Mouse (Mus musculus) myocyte (in vitro differentiated cells): ENCODE measurements around the gene Kctd3. TPM values are rescaled to one million over a fixed set of nuclear protein-coding genes. Genes with fewer than 3 reads are reported as not detected.

Experiments used
- H3K27me3 ChIP-seq: one replicate; pipeline ENCODE4 v1.6.1; 2011; ENCODE audit not compliant: control insufficient read depth, insufficient read depth, insufficient read length
- H3K36me3 ChIP-seq: one replicate; pipeline ENCODE4 v1.6.1; 2011; ENCODE audit not compliant: control insufficient read depth, insufficient read depth
- H3K4me2 ChIP-seq: one replicate; pipeline ENCODE4 v1.6.1; 2011; ENCODE audit warnings: low read depth, control low read depth
- H3K4me3 ChIP-seq: one replicate; pipeline ENCODE4 v1.5.1; 2011; ENCODE audit warnings: mild to moderate bottlenecking, control low read depth, moderate library complexity
- H3K79me2 ChIP-seq: one replicate; pipeline ENCODE4 v1.6.1; 2011; ENCODE audit not compliant: control insufficient read depth, insufficient read depth
- H3ac ChIP-seq: one replicate; pipeline ENCODE4 v1.6.1; 2011; ENCODE audit not compliant: control insufficient read depth, insufficient read length
- CEBPB ChIP-seq: IDR thresholded peaks from 2 replicates; pipeline ENCODE4 v1.6.1; 2011; ENCODE audit warnings: mild to moderate bottlenecking, moderate library complexity; ENCODE audit not compliant: poor library complexity, insufficient read depth, severe bottlenecking
- E2F4 ChIP-seq: IDR thresholded peaks from one replicate; pipeline ENCODE4 v1.6.1; 2011; ENCODE audit warnings: mild to moderate bottlenecking, control low read depth, moderate library complexity; ENCODE audit not compliant: insufficient read depth
- MAX ChIP-seq: IDR thresholded peaks from one replicate; pipeline ENCODE4 v1.6.1; 2011; ENCODE audit warnings: low read depth, mild to moderate bottlenecking, control low read depth
- MYOD1 ChIP-seq, 3 experiments: IDR thresholded peaks; one replicate each; pipeline ENCODE4 v1.6.1; 2011; ENCODE audit warnings: control low read depth in 2 of 3, low read depth in 2 of 3, mild to moderate bottlenecking in 2 of 3, moderate library complexity in 1 of 3; ENCODE audit not compliant: insufficient read length in 2 of 3, control insufficient read depth in 1 of 3
- MYOG ChIP-seq, 3 experiments: IDR thresholded peaks; one replicate each; pipeline ENCODE4 v1.6.1; 2011; ENCODE audit warnings: control low read depth in 2 of 3, low read depth in 2 of 3, mild to moderate bottlenecking in 2 of 3; ENCODE audit not compliant: insufficient read length in 2 of 3, control insufficient read depth in 1 of 3, insufficient read depth in 1 of 3
- POLR2A ChIP-seq: IDR thresholded peaks from one replicate; pipeline ENCODE4 v1.6.1; 2011; ENCODE audit warnings: low read depth, mild to moderate bottlenecking, control low read depth, moderate library complexity; ENCODE audit not compliant: insufficient read length
- POLR2AphosphoS2 ChIP-seq: IDR thresholded peaks from one replicate; pipeline ENCODE4 v1.6.1; 2011; ENCODE audit warnings: low read depth, control low read depth; ENCODE audit not compliant: insufficient read length
- REST ChIP-seq: IDR thresholded peaks from one replicate; pipeline ENCODE4 v1.6.1; 2011; ENCODE audit warnings: mild to moderate bottlenecking, control low read depth, moderate library complexity; ENCODE audit not compliant: insufficient read depth, insufficient read length
- SRF ChIP-seq: IDR thresholded peaks from one replicate; pipeline ENCODE4 v1.6.1; 2011; ENCODE audit warnings: low read depth; ENCODE audit not compliant: control insufficient read depth, insufficient read length
- TCF12 ChIP-seq: IDR thresholded peaks from one replicate; pipeline ENCODE4 v1.6.1; 2011; ENCODE audit warnings: mild to moderate bottlenecking, control low read depth; ENCODE audit not compliant: poor library complexity, insufficient read depth, severe bottlenecking
- TCF3 ChIP-seq: IDR thresholded peaks from one replicate; pipeline ENCODE4 v1.6.1; 2011; ENCODE audit warnings: low read depth, control low read depth; ENCODE audit not compliant: insufficient read length
- USF1 ChIP-seq: IDR thresholded peaks from one replicate; pipeline ENCODE4 v1.6.1; 2011; ENCODE audit warnings: low read depth, mild to moderate bottlenecking, control low read depth, moderate library complexity
- polyA plus RNA-seq: library from polyadenylated mRNA; unstranded; fragments of >200 nt; fragmentation: generic; extraction: Trizol; gene quantifications from one replicate; pipeline ENCODE4 v1.2.1, GENCODE M21; 2012; ENCODE audit warnings: missing spikeins

The Kctd3 gene
- polyA plus RNA-seq, 1 experiment = 27.1 TPM

DNA sequence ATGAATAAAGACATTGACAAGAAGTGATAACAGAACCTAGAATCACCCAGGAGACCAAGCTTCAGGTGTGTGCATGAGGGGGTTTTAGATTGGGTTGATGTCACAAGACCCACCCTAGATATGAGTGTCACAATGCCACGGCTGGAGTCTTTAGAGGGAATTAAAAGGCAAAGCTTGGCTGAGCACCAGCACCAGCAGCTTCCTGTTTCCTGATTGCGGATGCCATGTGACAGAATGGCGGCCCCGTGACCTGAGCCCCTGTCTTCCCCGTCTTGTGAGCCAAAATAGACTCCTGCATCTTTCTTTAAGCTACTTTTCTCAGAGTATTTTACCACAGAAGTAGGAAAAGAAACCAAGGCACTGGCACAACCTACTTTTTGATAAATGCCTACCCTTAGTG is 46.5 kb upstream of the Kctd3 start:
- no peaks in the 10 kb centered on the region for H3K27me3 ChIP-seq
- no peak overlapping the region for H3K4me3 ChIP-seq
- H3K4me2 ChIP-seq = no peak overlapping the region
- TF ChIP-seq MAX (no peak), POLR2A (no peak), POLR2AphosphoS2 (no peak), USF1 (no peak), TCF3 (no peak), SRF (no peak), E2F4 (no peak), TCF12 (no peak), MYOG (IDR thresholded peaks at IDR 0.05; ENCODE audit: control insufficient read depth in 1 of 3, insufficient read depth in 1 of 3, insufficient read length in 2 of 3, low read depth in 2 of 3) (no peak), MYOD1 (IDR thresholded peaks at IDR 0.05; ENCODE audit: control insufficient read depth in 1 of 3, insufficient read length in 2 of 3, low read depth in 2 of 3) (no peak), REST (no peak), CEBPB (no peak)
- H3ac ChIP-seq = no peak overlapping the region
- no peaks in the 10 kb centered on the region for H3K79me2 ChIP-seq
- H3K36me3 ChIP-seq = no peaks in the 10 kb centered on the region

DNA sequence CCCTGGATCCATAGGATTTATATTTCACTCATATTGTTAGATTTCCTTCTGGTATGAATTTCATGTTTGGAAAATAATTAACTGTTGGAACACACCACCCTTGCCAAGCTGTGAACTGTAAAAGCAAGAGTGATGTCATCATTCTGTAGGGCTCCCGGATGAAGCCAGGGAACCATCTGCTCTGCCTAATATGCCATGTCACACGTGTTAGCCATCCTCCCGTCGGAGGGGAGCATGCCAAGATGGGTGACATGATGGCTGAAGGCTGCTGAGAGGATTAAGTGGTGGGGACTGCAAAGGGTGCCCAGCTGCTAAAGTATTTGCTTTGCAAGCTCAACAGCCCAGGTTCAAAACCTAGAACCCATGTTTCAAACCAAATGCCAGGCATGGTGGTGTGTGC is 44.5 kb upstream of the Kctd3 start:
- no peaks in the 10 kb centered on the region for H3K36me3 ChIP-seq
- no peaks in the 10 kb centered on the region for H3K27me3 ChIP-seq
- no peak overlapping the region for H3ac ChIP-seq
- H3K4me3 ChIP-seq = no peak overlapping the region
- H3K79me2 ChIP-seq = no peaks in the 10 kb centered on the region
- no peak for TF ChIP-seq USF1
- TF ChIP-seq CEBPB = no peak
- no peak for TF ChIP-seq SRF
- TF ChIP-seq TCF3 = no peak
- no peak for TF ChIP-seq MYOD1 (IDR thresholded peaks at IDR 0.05; ENCODE audit: control insufficient read depth in 1 of 3, insufficient read length in 2 of 3, low read depth in 2 of 3)
- TF ChIP-seq POLR2A = no peak
- TF ChIP-seq E2F4 = no peak
- no peak overlapping the region for H3K4me2 ChIP-seq

DNA sequence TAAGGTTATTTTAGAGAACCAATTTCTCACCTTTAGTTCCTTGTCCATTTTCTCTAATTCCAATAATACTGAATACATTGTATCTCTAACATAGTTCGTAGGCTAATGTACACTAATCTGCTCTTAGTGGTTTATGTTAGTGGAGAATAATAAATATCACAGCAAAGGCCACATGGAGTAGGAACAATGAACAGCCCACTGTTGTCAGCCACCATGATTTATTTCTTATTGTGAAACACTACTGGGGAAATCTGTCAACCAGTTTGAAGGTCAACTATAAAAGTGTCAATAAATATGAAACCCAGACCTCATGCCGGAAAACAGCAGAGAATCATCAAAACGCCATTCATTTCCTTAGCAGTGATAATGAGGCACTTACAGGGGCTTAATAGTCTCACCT is 42.5 kb upstream of the Kctd3 start:
- H3K4me3 ChIP-seq = no peak overlapping the region
- H3K27me3 ChIP-seq = no peaks in the 10 kb centered on the region
- no peak overlapping the region for H3ac ChIP-seq
- H3K36me3 ChIP-seq = no peaks in the 10 kb centered on the region
- TF ChIP-seq USF1 (no peak), POLR2A (no peak), MYOD1 (IDR thresholded peaks at IDR 0.05; ENCODE audit: control insufficient read depth in 1 of 3, insufficient read length in 2 of 3, low read depth in 2 of 3) (no peak), SRF (no peak), REST (no peak), MAX (no peak), E2F4 (no peak), TCF12 (no peak), CEBPB (no peak), MYOG (IDR thresholded peaks at IDR 0.05; ENCODE audit: control insufficient read depth in 1 of 3, insufficient read depth in 1 of 3, insufficient read length in 2 of 3, low read depth in 2 of 3) (no peak), TCF3 (no peak), POLR2AphosphoS2 (no peak)
- H3K79me2 ChIP-seq = no peaks in the 10 kb centered on the region
- H3K4me2 ChIP-seq = no peak overlapping the region

DNA sequence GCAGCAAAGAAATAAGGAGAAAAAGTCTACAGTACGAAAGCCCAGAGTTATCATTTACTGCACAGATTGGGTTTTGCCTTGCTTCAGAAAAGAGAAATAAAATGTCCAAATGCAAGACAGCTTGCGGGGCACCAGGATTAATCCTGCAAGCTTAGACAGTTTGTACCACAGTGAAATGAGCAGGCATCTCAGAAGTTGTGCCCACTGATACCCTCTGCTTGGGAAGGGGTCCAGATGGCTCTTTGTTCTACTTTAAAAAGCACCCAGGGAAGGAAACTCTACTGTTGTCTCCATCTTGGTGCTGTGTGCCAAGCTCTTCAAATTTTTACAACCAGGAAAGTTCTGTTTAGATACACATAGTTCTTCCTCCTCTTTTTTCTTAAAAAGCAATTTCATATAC is 40.7 kb upstream of the Kctd3 start:
- no peak overlapping the region for H3ac ChIP-seq
- TF ChIP-seq REST (no peak), POLR2AphosphoS2 (no peak), MYOG (IDR thresholded peaks at IDR 0.05; ENCODE audit: control insufficient read depth in 1 of 3, insufficient read depth in 1 of 3, insufficient read length in 2 of 3, low read depth in 2 of 3) (no peak), TCF3 (no peak)
- H3K27me3 ChIP-seq = no peaks in the 10 kb centered on the region
- H3K36me3 ChIP-seq = no peaks in the 10 kb centered on the region
- H3K4me3 ChIP-seq = no peak overlapping the region
- no peak overlapping the region for H3K4me2 ChIP-seq
- H3K79me2 ChIP-seq = no peaks in the 10 kb centered on the region

DNA sequence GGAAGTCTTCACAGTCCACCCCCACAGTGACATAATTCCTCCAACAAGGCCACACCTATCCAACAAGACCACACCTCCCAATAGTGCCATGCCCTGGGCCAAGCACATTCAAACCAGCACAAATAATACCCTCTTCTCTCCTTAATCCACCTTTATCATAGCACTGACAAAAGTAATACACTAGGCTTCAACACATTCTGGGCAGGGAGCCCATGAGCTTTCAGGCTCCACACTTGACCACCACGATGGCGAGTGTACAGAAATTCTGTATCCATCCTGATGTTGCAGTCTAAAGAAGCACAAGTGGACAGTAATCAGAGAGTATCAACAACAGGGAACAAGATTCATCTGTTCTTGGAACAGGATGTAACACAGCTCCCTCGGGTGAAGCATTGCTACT is 40.3 kb upstream of the Kctd3 start:
- H3K4me2 ChIP-seq = no peak overlapping the region

More for the DNA sequence above, 40.3 kb upstream of the Kctd3 start:
- no peaks in the 10 kb centered on the region for H3K36me3 ChIP-seq
- H3K79me2 ChIP-seq = no peaks in the 10 kb centered on the region
- no peaks in the 10 kb centered on the region for H3K27me3 ChIP-seq
- no peak overlapping the region for H3ac ChIP-seq
- no peak overlapping the region for H3K4me3 ChIP-seq
- TF ChIP-seq POLR2AphosphoS2 = no peak
- no peak for TF ChIP-seq TCF3
- TF ChIP-seq USF1 = no peak
- no peak for TF ChIP-seq MAX
- no peak for TF ChIP-seq MYOG (IDR thresholded peaks at IDR 0.05; ENCODE audit: control insufficient read depth in 1 of 3, insufficient read depth in 1 of 3, insufficient read length in 2 of 3, low read depth in 2 of 3)
- TF ChIP-seq TCF12 = no peak
- TF ChIP-seq POLR2A = no peak
- TF ChIP-seq MYOD1 (IDR thresholded peaks at IDR 0.05; ENCODE audit: control insufficient read depth in 1 of 3, insufficient read length in 2 of 3, low read depth in 2 of 3) = no peak
- no peak for TF ChIP-seq SRF
- no peak for TF ChIP-seq CEBPB
- TF ChIP-seq REST = no peak
- TF ChIP-seq E2F4 = no peak
